In genomic region chr6:52275563-52276280, GRCm38 (mm10) we compare ENCODE assay signal across 26 mouse cellular contexts. TPM values are rescaled to one million over a fixed set of nuclear protein-coding genes. Genes with fewer than 3 reads are reported as not detected.
DNase-seq lines count a peak whose midpoint lies in the region; ATAC-seq lines count a peak whose summit lies in the region.
"Had no signal": no experiment of that assay in that cellular context is flagged by ENCODE, and none has a peak within 500 bp of the region (broad histone marks: within the 10 kb centered on the region; RNA-seq: fewer than 3 reads in every experiment).

No protein-coding gene starts in this region.

- 5% methylated on average over 8 of the region's 8 CpGs for WGBS in midbrain, embryonic 10.5 days
- 7% methylated on average over 8 of the region's 8 CpGs for WGBS in midbrain, embryonic 16.5 days
- 12% methylated on average over 8 of the region's 8 CpGs for WGBS in limb, embryonic 11.5 days

- no peak overlapping the region for H3K27ac ChIP-seq in midbrain, embryonic 10.5 days (replicated peaks)
- H3K27ac ChIP-seq in midbrain, embryonic 16.5 days (ENCODE audit: low read length): no peak overlapping the region
- H3K27ac ChIP-seq in limb, embryonic 11.5 days (replicated peaks; ENCODE audit: low read depth, low read length): 0 out of 2 replicates have a peak overlapping the region, but pooled peaks have one; percentile 10
- H3K27ac ChIP-seq: embryonic facial prominence, embryonic 13.5 days; forebrain, embryonic 13.5 days; heart, embryonic 13.5 days; hindbrain, embryonic 15.5 days had no signal

- H3K9me3 ChIP-seq in midbrain, embryonic 10.5 days (replicated peaks): no peaks in the 10 kb centered on the region
- H3K9me3 ChIP-seq in midbrain, embryonic 16.5 days (replicated peaks; ENCODE audit: control insufficient read depth, low read length, poor library complexity, severe bottlenecking): no peaks in the 10 kb centered on the region
- no peaks in the 10 kb centered on the region for H3K9me3 ChIP-seq in limb, embryonic 11.5 days (ENCODE audit: control insufficient read depth, low read length)
- H3K9me3 ChIP-seq: embryonic facial prominence, embryonic 13.5 days; forebrain, embryonic 13.5 days; heart, embryonic 13.5 days; hindbrain, embryonic 15.5 days had no signal

- H3K27me3 ChIP-seq in midbrain, embryonic 10.5 days (ENCODE audit: low read depth, poor library complexity, severe bottlenecking): peaks cover 98% of the 10 kb centered on the region
- H3K27me3 ChIP-seq in midbrain, embryonic 16.5 days (ENCODE audit: control insufficient read depth, insufficient read depth, low read depth, low read length): peaks cover 71% of the 10 kb centered on the region
- peaks cover 42% of the 10 kb centered on the region for H3K27me3 ChIP-seq in limb, embryonic 11.5 days (ENCODE audit: control insufficient read depth, insufficient read depth, low read length)
- H3K27me3 ChIP-seq: CH12.LX, Patski had no signal

- H3K4me3 ChIP-seq in midbrain, embryonic 10.5 days: no peak overlapping the region
- H3K4me3 ChIP-seq in midbrain, embryonic 16.5 days (ENCODE audit: low read depth, low read length): no peak overlapping the region
- no peak overlapping the region for H3K4me3 ChIP-seq in limb, embryonic 11.5 days (ENCODE audit: low read depth, low read length)
- H3K4me3 ChIP-seq: embryonic facial prominence, embryonic 13.5 days; forebrain, embryonic 13.5 days; heart, embryonic 13.5 days; hindbrain, embryonic 15.5 days had no signal

- H3K4me2 ChIP-seq in midbrain, embryonic 16.5 days (ENCODE audit: low read length): no peak overlapping the region
- H3K4me2 ChIP-seq in limb, embryonic 11.5 days (ENCODE audit: low read depth, severe bottlenecking): no peak overlapping the region
- H3K4me2 ChIP-seq: embryonic facial prominence, embryonic 13.5 days; forebrain, embryonic 13.5 days; heart, embryonic 13.5 days; hindbrain, embryonic 15.5 days had no signal

- no peak overlapping the region for H3K9ac ChIP-seq in midbrain, embryonic 16.5 days (ENCODE audit: low read depth, low read length)
- H3K9ac ChIP-seq in limb, embryonic 11.5 days (ENCODE audit: low read length): no peak overlapping the region
- H3K9ac ChIP-seq: embryonic facial prominence, embryonic 13.5 days; forebrain, embryonic 13.5 days; forebrain, postnatal 0 days; heart, embryonic 13.5 days; hindbrain, embryonic 15.5 days had no signal

- H3K4me1 ChIP-seq in midbrain, embryonic 10.5 days: no peaks in the 10 kb centered on the region
- H3K4me1 ChIP-seq in midbrain, embryonic 16.5 days (ENCODE audit: control insufficient read depth, insufficient read depth, low read length): no peaks in the 10 kb centered on the region
- peaks cover 14% of the 10 kb centered on the region for H3K4me1 ChIP-seq in limb, embryonic 11.5 days (ENCODE audit: control insufficient read depth, insufficient read depth, low read length)
- H3K4me1 ChIP-seq: forebrain, embryonic 13.5 days had no signal

- peak; percentile 43 for DNase-seq in heart, adult 11 months
- DNase-seq in heart, adult 18-20 months: no peak
- DNase-seq in midbrain, embryonic 10.5 days (ENCODE audit: low spot score): peak; percentile 21
- DNase-seq in embryo, embryonic 11 days: peak; percentile 19
- DNase-seq in limb, embryonic 11.5 days (ENCODE audit: low spot score): peak; percentile 40
- DNase-seq: adrenal gland, postnatal 14 days; cerebellum, adult 11-12 months; cerebellum, adult 9-10 months; cerebellum, postnatal 25 days; forebrain, postnatal 0 days; gastrocnemius, postnatal 14 days; heart, postnatal 36 days had no signal

- no peak for ATAC-seq in midbrain, embryonic 16.5 days
- ATAC-seq in limb, embryonic 11.5 days (ENCODE audit: insufficient number of reproducible peaks, low FRiP score, low TSS enrichment, low read depth): no peak
- no peak for ATAC-seq in megakaryocyte-erythroid progenitor cell, adult 5-6 weeks (replicated peaks; ENCODE audit: low FRiP score, low TSS enrichment, poor library complexity, severe bottlenecking)
- no peak for ATAC-seq in erythroid progenitor cell, adult 5-6 weeks (replicated peaks; ENCODE audit: low FRiP score, poor library complexity, severe bottlenecking)
- ATAC-seq: activated CD4-positive, CD25-positive, alpha-beta regulatory T cell, adult 4 months; forebrain, embryonic 13.5 days; forebrain, postnatal 0 days; Patski had no signal

- H3K36me3 ChIP-seq in midbrain, embryonic 10.5 days: no peaks in the 10 kb centered on the region
- H3K36me3 ChIP-seq in midbrain, embryonic 16.5 days (ENCODE audit: control insufficient read depth, insufficient read depth, low read length): no peaks in the 10 kb centered on the region
- H3K36me3 ChIP-seq in limb, embryonic 11.5 days (ENCODE audit: control insufficient read depth, insufficient read depth, low read length): no peaks in the 10 kb centered on the region
- H3K36me3 ChIP-seq: embryonic facial prominence, embryonic 13.5 days; heart, embryonic 13.5 days; hindbrain, embryonic 15.5 days had no signal

RNA-seq across cellular contexts. Expression of gene Hoxa13, which starts 15.0 kb away (rescaled TPM):
- total RNA-seq in heart, adult 18-20 months (2021): not detected
- not detected in 2 replicates for polyA plus RNA-seq in midbrain, embryonic 10.5 days (2016; fragmentation: Nextera tagmentation; extraction: Ambion mirVana)
- not detected in 2 replicates for polyA plus RNA-seq in midbrain, embryonic 16.5 days (2015; fragmentation: Nextera tagmentation; extraction: Ambion mirVana)
- 25.1 and 29.7 TPM in 2 replicates for polyA plus RNA-seq in limb, embryonic 11.5 days (2014; fragmentation: Nextera tagmentation; extraction: Ambion mirVana)
- total RNA-seq in megakaryocyte-erythroid progenitor cell, adult 5-6 weeks (2014; fragmentation: Nextera tagmentation): not detected in 2 replicates
- total RNA-seq in megakaryocyte-erythroid progenitor cell, adult 5-6 weeks (2017): not detected in 2 replicates
- not detected in 2 replicates for total RNA-seq in erythroid progenitor cell, adult 5-6 weeks (2015; ENCODE audit: low replicate concordance)
- total RNA-seq in erythroid progenitor cell, adult 5-6 weeks (2017; ENCODE audit: low replicate concordance): not detected in 2 replicates
- total RNA-seq: adrenal gland, adult 18-20 months; adrenal gland, postnatal 14 days; forebrain, postnatal 0 days; heart, postnatal 36 days had no signal
- polyA plus RNA-seq: activated CD4-positive, CD25-positive, alpha-beta regulatory T cell, adult 4 months; cortical plate, adult 2 months; embryonic facial prominence, embryonic 13.5 days; forebrain, embryonic 13.5 days; forebrain, postnatal 0 days; heart, embryonic 13.5 days; heart, postnatal 0 days; hindbrain, embryonic 15.5 days had no signal

RNA-seq across cellular contexts. Expression of gene Hoxa11, which starts 30.1 kb away (rescaled TPM):
- not detected for total RNA-seq in heart, adult 18-20 months (2021)
- not detected in 2 replicates for polyA plus RNA-seq in midbrain, embryonic 10.5 days (2016; fragmentation: Nextera tagmentation; extraction: Ambion mirVana)
- polyA plus RNA-seq in midbrain, embryonic 16.5 days (2015; fragmentation: Nextera tagmentation; extraction: Ambion mirVana): not detected in 2 replicates
- polyA plus RNA-seq in limb, embryonic 11.5 days (2014; fragmentation: Nextera tagmentation; extraction: Ambion mirVana): 66.3 and 78.0 TPM in 2 replicates
- total RNA-seq in megakaryocyte-erythroid progenitor cell, adult 5-6 weeks (2014; fragmentation: Nextera tagmentation): not detected in 2 replicates
- not detected in 2 replicates for total RNA-seq in megakaryocyte-erythroid progenitor cell, adult 5-6 weeks (2017)
- total RNA-seq in erythroid progenitor cell, adult 5-6 weeks (2015; ENCODE audit: low replicate concordance): not detected in 2 replicates
- total RNA-seq in erythroid progenitor cell, adult 5-6 weeks (2017; ENCODE audit: low replicate concordance): not detected in 2 replicates
- total RNA-seq: adrenal gland, adult 18-20 months; adrenal gland, postnatal 14 days; CH12.LX; forebrain, postnatal 0 days; heart, postnatal 36 days had no signal
- polyA plus RNA-seq: activated CD4-positive, CD25-positive, alpha-beta regulatory T cell, adult 4 months; cortical plate, adult 2 months; embryonic facial prominence, embryonic 13.5 days; forebrain, postnatal 0 days; heart, embryonic 13.5 days; heart, postnatal 0 days; hindbrain, embryonic 15.5 days had no signal

RNA-seq across cellular contexts. Expression of gene Hoxa10, which starts 35.1 kb away (rescaled TPM):
- total RNA-seq in heart, adult 18-20 months (2021): not detected
- 0.06 TPM in 1 of 2 replicates, not detected in the other for polyA plus RNA-seq in midbrain, embryonic 10.5 days (2016; fragmentation: Nextera tagmentation; extraction: Ambion mirVana)
- not detected in 2 replicates for polyA plus RNA-seq in midbrain, embryonic 16.5 days (2015; fragmentation: Nextera tagmentation; extraction: Ambion mirVana)
- 274 and 278 TPM in 2 replicates for polyA plus RNA-seq in limb, embryonic 11.5 days (2014; fragmentation: Nextera tagmentation; extraction: Ambion mirVana)
- total RNA-seq in megakaryocyte-erythroid progenitor cell, adult 5-6 weeks (2014; fragmentation: Nextera tagmentation): not detected in 2 replicates
- 0.34 TPM in 1 of 2 replicates, not detected in the other for total RNA-seq in megakaryocyte-erythroid progenitor cell, adult 5-6 weeks (2017)
- not detected in 2 replicates for total RNA-seq in erythroid progenitor cell, adult 5-6 weeks (2015; ENCODE audit: low replicate concordance)
- total RNA-seq in erythroid progenitor cell, adult 5-6 weeks (2017; ENCODE audit: low replicate concordance): 0.15 TPM in 1 of 2 replicates, not detected in the other
- total RNA-seq: forebrain, postnatal 0 days; heart, postnatal 36 days had no signal
- polyA plus RNA-seq: activated CD4-positive, CD25-positive, alpha-beta regulatory T cell, adult 4 months; cortical plate, adult 2 months; forebrain, postnatal 0 days; heart, embryonic 13.5 days; heart, postnatal 0 days had no signal

RNA-seq across cellular contexts. Expression of gene Evx1, which starts 37.6 kb away (rescaled TPM):
- total RNA-seq in heart, adult 18-20 months (2021): not detected
- polyA plus RNA-seq in midbrain, embryonic 10.5 days (2016; fragmentation: Nextera tagmentation; extraction: Ambion mirVana): 0.15 and 0.29 TPM in 2 replicates
- 0.46 and 0.48 TPM in 2 replicates for polyA plus RNA-seq in midbrain, embryonic 16.5 days (2015; fragmentation: Nextera tagmentation; extraction: Ambion mirVana)
- 3.8 and 5.1 TPM in 2 replicates for polyA plus RNA-seq in limb, embryonic 11.5 days (2014; fragmentation: Nextera tagmentation; extraction: Ambion mirVana)
- not detected in 2 replicates for total RNA-seq in megakaryocyte-erythroid progenitor cell, adult 5-6 weeks (2014; fragmentation: Nextera tagmentation)
- not detected in 2 replicates for total RNA-seq in megakaryocyte-erythroid progenitor cell, adult 5-6 weeks (2017)
- not detected in 2 replicates for total RNA-seq in erythroid progenitor cell, adult 5-6 weeks (2015; ENCODE audit: low replicate concordance)
- not detected in 2 replicates for total RNA-seq in erythroid progenitor cell, adult 5-6 weeks (2017; ENCODE audit: low replicate concordance)
- total RNA-seq: adrenal gland, adult 18-20 months; adrenal gland, postnatal 14 days; CH12.LX; forebrain, postnatal 0 days; gastrocnemius, adult 18-20 months; gastrocnemius, postnatal 14 days; heart, postnatal 36 days had no signal
- polyA plus RNA-seq: activated CD4-positive, CD25-positive, alpha-beta regulatory T cell, adult 4 months; cortical plate, adult 2 months; embryonic facial prominence, embryonic 13.5 days; forebrain, embryonic 13.5 days; forebrain, postnatal 0 days; heart, embryonic 13.5 days; heart, postnatal 0 days; Patski had no signal

RNA-seq across cellular contexts. Expression of gene Hoxa9, which starts 44.8 kb away (rescaled TPM):
- total RNA-seq in heart, adult 18-20 months (2021): not detected
- polyA plus RNA-seq in midbrain, embryonic 10.5 days (2016; fragmentation: Nextera tagmentation; extraction: Ambion mirVana): not detected in 2 replicates
- not detected in 2 replicates for polyA plus RNA-seq in midbrain, embryonic 16.5 days (2015; fragmentation: Nextera tagmentation; extraction: Ambion mirVana)
- polyA plus RNA-seq in limb, embryonic 11.5 days (2014; fragmentation: Nextera tagmentation; extraction: Ambion mirVana): 86.7 and 90.5 TPM in 2 replicates
- 7.6 and 9.7 TPM in 2 replicates for total RNA-seq in megakaryocyte-erythroid progenitor cell, adult 5-6 weeks (2014; fragmentation: Nextera tagmentation)
- total RNA-seq in megakaryocyte-erythroid progenitor cell, adult 5-6 weeks (2017): 10.3 and 27.1 TPM in 2 replicates
- total RNA-seq in erythroid progenitor cell, adult 5-6 weeks (2015; ENCODE audit: low replicate concordance): 0.36 and 0.84 TPM in 2 replicates
- total RNA-seq in erythroid progenitor cell, adult 5-6 weeks (2017; ENCODE audit: low replicate concordance): 4.5 TPM in 1 of 2 replicates, not detected in the other
- total RNA-seq: forebrain, postnatal 0 days; heart, postnatal 36 days had no signal
- polyA plus RNA-seq: cortical plate, adult 2 months; embryonic facial prominence, embryonic 13.5 days; forebrain, embryonic 13.5 days; forebrain, postnatal 0 days; heart, postnatal 0 days had no signal

Comparison
In these comparisons a context has a peak if more than half of its experiments do, and no peak if none do; other contexts are left out.
1. DNase-seq: peak in heart, adult 11 months (single experiment), midbrain, embryonic 10.5 days (single experiment), embryo, embryonic 11 days (single experiment) and limb, embryonic 11.5 days (single experiment); none in heart, adult 18-20 months (0 of 2).